Comparison of ENCODE assay signal across 15 mouse cellular contexts in the genomic region with DNA sequence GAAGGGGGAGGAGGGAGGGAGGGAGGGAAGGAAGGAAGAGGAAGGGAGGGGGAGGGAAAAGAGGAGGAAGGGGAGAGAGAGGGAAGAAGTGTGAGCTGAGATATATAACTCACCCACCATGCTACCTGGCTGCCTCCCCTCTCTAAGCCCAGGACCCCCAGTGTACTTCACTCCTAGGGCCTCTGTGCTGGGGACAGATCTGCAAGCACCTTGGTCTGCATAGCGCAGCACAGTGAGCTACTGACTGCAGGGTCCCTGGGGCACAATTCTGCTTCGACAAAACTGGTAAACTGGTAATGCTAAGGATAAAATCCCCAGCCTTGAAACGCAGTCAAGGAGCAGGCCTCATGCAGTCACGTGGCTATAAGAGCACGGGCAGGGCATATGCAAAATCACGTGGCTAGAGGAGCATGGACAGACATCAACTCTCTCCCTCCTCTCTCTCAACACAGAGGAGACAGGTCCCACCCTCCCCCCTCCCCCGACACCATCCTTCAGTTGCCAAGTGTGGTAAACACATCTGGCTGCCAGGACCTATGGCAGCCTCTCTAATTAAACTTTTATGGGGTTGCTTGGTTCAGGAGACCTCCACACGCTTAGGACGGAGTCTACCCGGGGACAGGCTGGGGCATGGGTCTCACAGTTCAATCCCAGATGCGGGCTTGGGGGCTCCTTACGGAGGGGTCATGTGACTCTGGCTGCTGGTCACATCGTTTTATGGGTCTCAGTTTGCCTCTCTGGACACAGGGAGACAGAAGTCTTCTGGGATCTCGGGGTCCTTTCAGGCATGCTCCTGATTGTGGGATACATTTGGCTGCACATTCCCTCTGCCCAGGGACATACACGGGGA. TPM values are rescaled to one million over a fixed set of nuclear protein-coding genes. Genes with fewer than 3 reads are reported as not detected.
DNase-seq lines count a peak whose midpoint lies in the region; ATAC-seq and TF ChIP-seq lines count a peak whose summit lies in the region.
"Had no signal": no experiment of that assay in that cellular context is flagged by ENCODE, and none has a peak within 500 bp of the region (broad histone marks: within the 10 kb centered on the region; RNA-seq: fewer than 3 reads in every experiment).

No protein-coding gene starts in this region.

- no peak for TF ChIP-seq CTCF in hindbrain, postnatal 0 days (IDR thresholded peaks at IDR 0.05; ENCODE audit: low read depth)

- peaks cover 67% of the 10 kb centered on the region for H3K4me1 ChIP-seq in hindbrain, embryonic 10.5 days (replicated peaks)
- peaks cover 18% of the 10 kb centered on the region for H3K4me1 ChIP-seq in hindbrain, embryonic 14.5 days (replicated peaks; ENCODE audit: control insufficient read depth, insufficient read depth, low read length)
- peaks cover 42% of the 10 kb centered on the region for H3K4me1 ChIP-seq in midbrain, embryonic 10.5 days
- peaks cover 12% of the 10 kb centered on the region; the same call in 1 of the 2 replicates for H3K4me1 ChIP-seq in midbrain, embryonic 14.5 days (ENCODE audit: control insufficient read depth, insufficient read depth, low read length)
- H3K4me1 ChIP-seq in hindbrain, postnatal 0 days (ENCODE audit: insufficient read depth, low read length) = 0 out of 2 replicates have a peak, but pooled peaks cover 4% of the 10 kb centered on the region
- peaks cover 35% of the 10 kb centered on the region for H3K4me1 ChIP-seq in stomach, embryonic 15.5 days

- DNase-seq in hindbrain, embryonic 10.5 days (ENCODE audit: low spot score) = no peak
- no peak for DNase-seq in hindbrain, embryonic 14.5 days (ENCODE audit: low spot score)
- no peak for DNase-seq in midbrain, embryonic 10.5 days (ENCODE audit: low spot score)
- no peak for DNase-seq in midbrain, embryonic 14.5 days
- DNase-seq in hindbrain, postnatal 0 days (ENCODE audit: low spot score) = no peak
- no peak for DNase-seq in adrenal gland, adult 18-20 months (ENCODE audit: low spot score in 2 of 2)
- DNase-seq in spleen, postnatal 14 days (ENCODE audit: low spot score in 2 of 2) = no peak
- DNase-seq: adrenal gland, postnatal 10 days; cerebellum, adult 2 months; gastrocnemius, postnatal 25 days had no signal

- H3K4me3 ChIP-seq in hindbrain, embryonic 10.5 days = no peak overlapping the region
- H3K4me3 ChIP-seq in hindbrain, embryonic 14.5 days (replicated peaks; ENCODE audit: low read length) = no peak overlapping the region
- H3K4me3 ChIP-seq in midbrain, embryonic 10.5 days = no peak overlapping the region
- H3K4me3 ChIP-seq in midbrain, embryonic 14.5 days (replicated peaks; ENCODE audit: low read depth, low read length) = no peak overlapping the region
- no peak overlapping the region for H3K4me3 ChIP-seq in hindbrain, postnatal 0 days (ENCODE audit: low read length)
- no peak overlapping the region for H3K4me3 ChIP-seq in stomach, embryonic 15.5 days (replicated peaks)

- H3K27me3 ChIP-seq in hindbrain, embryonic 10.5 days (ENCODE audit: insufficient read depth, poor library complexity, severe bottlenecking) = 0 out of 2 replicates have a peak, but pooled peaks cover 4% of the 10 kb centered on the region
- no peaks in the 10 kb centered on the region for H3K27me3 ChIP-seq in hindbrain, embryonic 14.5 days (ENCODE audit: control insufficient read depth, insufficient read depth, low read length)
- H3K27me3 ChIP-seq in midbrain, embryonic 10.5 days (ENCODE audit: low read depth, poor library complexity, severe bottlenecking) = no peaks in the 10 kb centered on the region
- H3K27me3 ChIP-seq in midbrain, embryonic 14.5 days (ENCODE audit: control insufficient read depth, insufficient read depth, low read length) = no peaks in the 10 kb centered on the region
- H3K27me3 ChIP-seq in hindbrain, postnatal 0 days (ENCODE audit: insufficient read depth, low read length) = no peaks in the 10 kb centered on the region
- H3K27me3 ChIP-seq in stomach, embryonic 15.5 days (replicated peaks) = no peaks in the 10 kb centered on the region

- H3K9me3 ChIP-seq in hindbrain, embryonic 10.5 days = no peaks in the 10 kb centered on the region; the same call in 1 of the 2 replicates
- H3K9me3 ChIP-seq in hindbrain, embryonic 14.5 days (ENCODE audit: control insufficient read depth, low read length) = no peaks in the 10 kb centered on the region
- H3K9me3 ChIP-seq in midbrain, embryonic 10.5 days (replicated peaks) = no peaks in the 10 kb centered on the region
- no peaks in the 10 kb centered on the region for H3K9me3 ChIP-seq in midbrain, embryonic 14.5 days (ENCODE audit: control insufficient read depth, low read length)
- no peaks in the 10 kb centered on the region for H3K9me3 ChIP-seq in hindbrain, postnatal 0 days (ENCODE audit: low read length)
- H3K9me3 ChIP-seq in stomach, embryonic 15.5 days = no peaks in the 10 kb centered on the region

- H3K4me2 ChIP-seq in hindbrain, embryonic 14.5 days (replicated peaks) = no peak overlapping the region
- no peak overlapping the region for H3K4me2 ChIP-seq in midbrain, embryonic 14.5 days (ENCODE audit: low read length)
- H3K4me2 ChIP-seq in hindbrain, postnatal 0 days (ENCODE audit: low read depth, low read length) = no peak overlapping the region
- peak overlapping the region; percentile 24 for H3K4me2 ChIP-seq in stomach, embryonic 15.5 days
- H3K4me2 ChIP-seq: midbrain, embryonic 11.5 days had no signal

- H3K27ac ChIP-seq in hindbrain, embryonic 10.5 days = peak overlapping the region; percentile 71; the same call in 1 of the 2 replicates
- H3K27ac ChIP-seq in hindbrain, embryonic 14.5 days = no peak overlapping the region
- H3K27ac ChIP-seq in midbrain, embryonic 10.5 days (replicated peaks) = peak overlapping the region; percentile 24
- H3K27ac ChIP-seq in midbrain, embryonic 14.5 days (replicated peaks; ENCODE audit: low read depth, low read length) = no peak overlapping the region
- H3K27ac ChIP-seq in hindbrain, postnatal 0 days = no peak overlapping the region
- H3K27ac ChIP-seq in stomach, embryonic 15.5 days = peak overlapping the region; percentile 83; the same call in 1 of the 2 replicates

- 36% methylated on average over 15 of the region's 15 CpGs for WGBS in hindbrain, embryonic 10.5 days
- WGBS in hindbrain, embryonic 14.5 days = 41% methylated on average over 15 of the region's 15 CpGs
- 45% methylated on average over 15 of the region's 15 CpGs for WGBS in midbrain, embryonic 10.5 days
- 48% methylated on average over 15 of the region's 15 CpGs for WGBS in midbrain, embryonic 14.5 days
- 35% methylated on average over 15 of the region's 15 CpGs for WGBS in hindbrain, postnatal 0 days
- whole genome bisulfite sequencing in stomach, embryonic 15.5 days = 25% methylated on average over 15 of the region's 15 CpGs

- H3K9ac ChIP-seq in hindbrain, embryonic 14.5 days = no peak overlapping the region
- no peak overlapping the region for H3K9ac ChIP-seq in midbrain, embryonic 14.5 days (replicated peaks; ENCODE audit: low read length)
- H3K9ac ChIP-seq in hindbrain, postnatal 0 days (replicated peaks; ENCODE audit: low read length) = no peak overlapping the region
- no peak overlapping the region for H3K9ac ChIP-seq in stomach, embryonic 15.5 days

- H3K36me3 ChIP-seq in hindbrain, embryonic 10.5 days = no peaks in the 10 kb centered on the region
- H3K36me3 ChIP-seq in hindbrain, embryonic 14.5 days (replicated peaks; ENCODE audit: control insufficient read depth, insufficient read depth) = no peaks in the 10 kb centered on the region
- no peaks in the 10 kb centered on the region for H3K36me3 ChIP-seq in midbrain, embryonic 10.5 days
- no peaks in the 10 kb centered on the region for H3K36me3 ChIP-seq in midbrain, embryonic 14.5 days (ENCODE audit: control insufficient read depth, insufficient read depth, low read length)
- H3K36me3 ChIP-seq in hindbrain, postnatal 0 days (ENCODE audit: insufficient read depth, low read length) = no peaks in the 10 kb centered on the region
- no peaks in the 10 kb centered on the region for H3K36me3 ChIP-seq in stomach, embryonic 15.5 days
- H3K36me3 ChIP-seq: G1E had no signal

- no peak for ATAC-seq in hindbrain, embryonic 14.5 days (ENCODE audit: low FRiP score)
- no peak for ATAC-seq in midbrain, embryonic 14.5 days (ENCODE audit: low FRiP score, low TSS enrichment)
- ATAC-seq in hindbrain, postnatal 0 days = peak; percentile 43; the same call in 1 of the 2 replicates
- ATAC-seq in stomach, embryonic 15.5 days (ENCODE audit: insufficient read depth, low FRiP score, low read depth) = no peak

RNA-seq across cellular contexts. Expression of a gene that starts 39.6 kb away (rescaled TPM):
- polyA plus RNA-seq in hindbrain, embryonic 10.5 days (2016; fragmentation: Nextera tagmentation; extraction: Ambion mirVana) = 0.25 and 0.50 TPM in 2 replicates
- polyA plus RNA-seq in hindbrain, embryonic 14.5 days (2014; fragmentation: Nextera tagmentation; extraction: Ambion mirVana) = 0.57 and 0.99 TPM in 2 replicates
- 0.40 and 2.0 TPM in 2 replicates for polyA plus RNA-seq in midbrain, embryonic 10.5 days (2016; fragmentation: Nextera tagmentation; extraction: Ambion mirVana)
- 0.70 and 0.77 TPM in 2 replicates for polyA plus RNA-seq in midbrain, embryonic 14.5 days (2014; fragmentation: Nextera tagmentation; extraction: Ambion mirVana)
- 1.6 and 5.3 TPM in 2 replicates for total RNA-seq in hindbrain, postnatal 0 days (2014; rRNA removed)
- 2.3 and 2.6 TPM in 2 replicates for polyA plus RNA-seq in hindbrain, postnatal 0 days (2015; fragmentation: Nextera tagmentation; extraction: Ambion mirVana)
- 1.1 and 1.2 TPM in 2 replicates for polyA plus RNA-seq in stomach, embryonic 15.5 days (2015; fragmentation: Nextera tagmentation; extraction: Ambion mirVana)
- total RNA-seq in adrenal gland, adult 18-20 months (2021) = 1 to 10 TPM in 1 of 2 experiments, under 1 TPM in 1; 0.50 to 1.3 TPM
- total RNA-seq: G1E had no signal
- polyA plus RNA-seq: erythroblast, embryonic 14.5 days; G1E had no signal

RNA-seq across cellular contexts. Expression of a gene that starts 51.0 kb away (rescaled TPM):
- polyA plus RNA-seq in hindbrain, embryonic 10.5 days (2016; fragmentation: Nextera tagmentation; extraction: Ambion mirVana) = not detected in 2 replicates
- not detected in 2 replicates for polyA plus RNA-seq in hindbrain, embryonic 14.5 days (2014; fragmentation: Nextera tagmentation; extraction: Ambion mirVana)
- polyA plus RNA-seq in midbrain, embryonic 10.5 days (2016; fragmentation: Nextera tagmentation; extraction: Ambion mirVana) = not detected in 2 replicates
- polyA plus RNA-seq in midbrain, embryonic 14.5 days (2014; fragmentation: Nextera tagmentation; extraction: Ambion mirVana) = not detected in 2 replicates
- not detected in 2 replicates for total RNA-seq in hindbrain, postnatal 0 days (2014; rRNA removed)
- not detected in 2 replicates for polyA plus RNA-seq in hindbrain, postnatal 0 days (2015; fragmentation: Nextera tagmentation; extraction: Ambion mirVana)
- polyA plus RNA-seq in stomach, embryonic 15.5 days (2015; fragmentation: Nextera tagmentation; extraction: Ambion mirVana) = not detected in 2 replicates
- total RNA-seq in adrenal gland, adult 18-20 months (2021) = not detected
- total RNA-seq: adrenal gland, postnatal 10 days; G1E; gastrocnemius, postnatal 25 days; left cerebral cortex, postnatal 25 days had no signal
- polyA plus RNA-seq: cerebellum, adult 2 months; erythroblast, embryonic 14.5 days; G1E; midbrain, embryonic 11.5 days had no signal

Comparison
In these comparisons a context has a peak if more than half of its experiments do, and no peak if none do; other contexts are left out.
1. H3K27ac ChIP-seq: peak in hindbrain, embryonic 10.5 days (single experiment), midbrain, embryonic 10.5 days (single experiment) and stomach, embryonic 15.5 days (single experiment); none in hindbrain, embryonic 14.5 days (single experiment), midbrain, embryonic 14.5 days (single experiment) and hindbrain, postnatal 0 days (single experiment).